Mouse (Mus musculus) stomach, postnatal 0 days (tissue): Measurements from ENCODE around the gene App. TPM values are rescaled to one million over a fixed set of nuclear protein-coding genes. Genes with fewer than 3 reads are reported as not detected.

Experiments
- ATAC-seq: fragments of 200-750 bp; cut with Nextera tagmentation; 2 replicates; pipeline ENCODE4 v1.8.0; 2017; ENCODE audit not compliant: low FRiP score, low TSS enrichment
- DNase-seq: peaks from one replicate; pipeline ENCODE4 v3.0.0-alpha.2; 2016; ENCODE audit warnings: low spot score
- H3K27ac ChIP-seq: fragments of 300-500 bp; sonication (generic); replicated peaks from 2 replicates; pipeline ENCODE4 v1.5.1; 2014; ENCODE audit warnings: mild to moderate bottlenecking, control low read depth
- H3K27me3 ChIP-seq: fragments of 300-500 bp; sonication (generic); 2 replicates; pipeline ENCODE4 v1.6.1; 2014; ENCODE audit warnings: low read length; ENCODE audit not compliant: control insufficient read depth, insufficient read depth
- H3K36me3 ChIP-seq: fragments of 300-500 bp; sonication (generic); 2 replicates; pipeline ENCODE4 v1.6.1; 2014; ENCODE audit warnings: low read length, mixed read lengths; ENCODE audit not compliant: control insufficient read depth, insufficient read depth
- H3K4me1 ChIP-seq: fragments of 300-500 bp; sonication (generic); replicated peaks from 2 replicates; pipeline ENCODE4 v1.6.1; 2014; ENCODE audit warnings: antibody characterized with exemption; ENCODE audit not compliant: control insufficient read depth, insufficient read depth
- H3K4me2 ChIP-seq: fragments of 300-500 bp; sonication (generic); replicated peaks from 2 replicates; pipeline ENCODE4 v1.6.1; 2014; ENCODE audit warnings: low read depth, mild to moderate bottlenecking, control low read depth, moderate library complexity
- H3K4me3 ChIP-seq: fragments of 300-500 bp; sonication (generic); 2 replicates; pipeline ENCODE4 v1.5.1; 2014; ENCODE audit warnings: low read depth, low read length, control low read depth
- H3K9ac ChIP-seq: fragments of 300-500 bp; sonication (generic); 2 replicates; pipeline ENCODE4 v1.6.1; 2014; ENCODE audit warnings: mild to moderate bottlenecking, low read length, control low read depth, mixed read lengths
- H3K9me3 ChIP-seq: fragments of 300-500 bp; sonication (generic); 2 replicates; pipeline ENCODE4 v1.6.1; 2016; ENCODE audit warnings: low read length; ENCODE audit not compliant: control insufficient read depth
- CTCF ChIP-seq: IDR thresholded peaks from 2 replicates; pipeline ENCODE4 v1.5.1; 2016; ENCODE audit warnings: antibody characterized with exemption, low read depth, mild to moderate bottlenecking, moderate library complexity
- EP300 ChIP-seq: optimal IDR thresholded peaks from 2 replicates; pipeline ENCODE3; 2016; ENCODE audit warnings: antibody characterized with exemption
- WGBS: fragments of 180-500 bp; shearing (Covaris S2); extraction: QIAGEN DNeasy Blood & Tissue Kit; methylation state at CpG from one replicate; pipeline ENCODE4 v1.1.7; 2014; 5-methylcytosine and 5-hydroxymethylcytosine counted together
- polyA plus RNA-seq: library from polyadenylated mRNA; unstranded; fragments of >200 nt; fragmentation: Nextera tagmentation; extraction: Ambion mirVana; gene quantifications from 2 replicates; pipeline ENCODE4 v1.2.1, GENCODE M21; 2015

Gene App
- polyA plus RNA-seq, 1 experiment from 2014 or later, result 156 TPM

- ATAC-seq, result peak; percentile 28
- Histone ChIP-seq H3K9me3 (no peaks in the 10 kb centered on the region), H3K9ac (no peak overlapping the region), H3K4me2 (no peak overlapping the region), H3K36me3 (no peaks in the 10 kb centered on the region), H3K27ac (peak overlapping the region; percentile 54), H3K4me3 (no peak overlapping the region), H3K4me1 (peaks cover 9% of the 10 kb centered on the region), H3K27me3 (no peaks in the 10 kb centered on the region)
- WGBS, result 13% methylated on average over 5 of the region's 5 CpGs
- TF ChIP-seq CTCF, result no peak
- TF ChIP-seq EP300, result no peak
- DNase-seq, result no peak
Measured at GRCm38 (mm10) chr16:85128347-85128664, 45.3 kb downstream of the App start.

- TF ChIP-seq CTCF, result no peak
- TF ChIP-seq EP300, result no peak
- 60% methylated on average over 11 of the region's 11 CpGs for WGBS
- ATAC-seq, result no peak
- H3K4me3 ChIP-seq, result no peak overlapping the region
- peaks cover 9% of the 10 kb centered on the region for H3K4me1 ChIP-seq
- H3K4me2 ChIP-seq, result no peak overlapping the region
- peak overlapping the region; percentile 54 for H3K27ac ChIP-seq
- H3K9ac ChIP-seq, result no peak overlapping the region
- DNase-seq, result peak; percentile 27
- no peaks in the 10 kb centered on the region for H3K36me3 ChIP-seq
- H3K9me3 ChIP-seq, result no peaks in the 10 kb centered on the region
- H3K27me3 ChIP-seq, result no peaks in the 10 kb centered on the region
Measured at GRCm38 (mm10) chr16:85127661-85128346, 45.8 kb downstream of the App start.

GRCm38 (mm10) chr16:85124649-85125048, 48.9 kb downstream of the App start:
- Histone ChIP-seq H3K27me3 (no peaks in the 10 kb centered on the region), H3K27ac (no peak overlapping the region), H3K4me1 (peaks cover 6% of the 10 kb centered on the region; the same call in 1 of the 2 replicates), H3K36me3 (no peaks in the 10 kb centered on the region; the same call in 1 of the 2 replicates), H3K4me3 (no peak overlapping the region), H3K9me3 (no peaks in the 10 kb centered on the region), H3K9ac (no peak overlapping the region), H3K4me2 (no peak overlapping the region)
- TF ChIP-seq CTCF (no peak), EP300 (no peak)
- DNase-seq (no peak), ATAC-seq (no peak)
- 86% methylated on average over 4 of the region's 4 CpGs for WGBS

GRCm38 (mm10) chr16:85121983-85122382, 51.6 kb downstream of the App start:
- Histone ChIP-seq H3K36me3 (no peaks in the 10 kb centered on the region; the same call in none of the 2 replicates), H3K27ac (no peak overlapping the region), H3K9me3 (no peaks in the 10 kb centered on the region), H3K4me1 (no peaks in the 10 kb centered on the region), H3K9ac (no peak overlapping the region), H3K4me2 (no peak overlapping the region), H3K4me3 (no peak overlapping the region), H3K27me3 (no peaks in the 10 kb centered on the region)
- ATAC-seq (no peak), DNase-seq (no peak)
- TF ChIP-seq EP300, result no peak
- TF ChIP-seq CTCF, result no peak
- 71% methylated on average over 5 of the region's 5 CpGs for WGBS

- WGBS, result 96% methylated on average over 6 of the region's 6 CpGs
- TF ChIP-seq CTCF (no peak), EP300 (no peak)
Measured at GRCm38 (mm10) chr16:85118916-85119315, 54.6 kb downstream of the App start.

GRCm38 (mm10) chr16:85117541-85117940, 56.0 kb downstream of the App start:
- Histone ChIP-seq H3K27ac (no peak overlapping the region), H3K4me3 (no peak overlapping the region), H3K36me3 (no peaks in the 10 kb centered on the region; the same call in none of the 2 replicates), H3K9me3 (no peaks in the 10 kb centered on the region), H3K4me2 (no peak overlapping the region), H3K9ac (no peak overlapping the region), H3K27me3 (no peaks in the 10 kb centered on the region), H3K4me1 (no peaks in the 10 kb centered on the region)
- TF ChIP-seq CTCF (no peak), EP300 (no peak)
- WGBS, result 65% methylated on average over 1 of the region's 1 CpGs
- ATAC-seq (no peak), DNase-seq (no peak)

More at GRCm38 (mm10) chr16:85118916-85119315, 54.6 kb downstream of the App start:
- no peak for ATAC-seq
- Histone ChIP-seq H3K27me3 (no peaks in the 10 kb centered on the region), H3K9me3 (no peaks in the 10 kb centered on the region), H3K4me1 (no peaks in the 10 kb centered on the region), H3K4me3 (no peak overlapping the region), H3K27ac (no peak overlapping the region), H3K4me2 (no peak overlapping the region), H3K9ac (no peak overlapping the region), H3K36me3 (no peaks in the 10 kb centered on the region; the same call in none of the 2 replicates)
- DNase-seq, result no peak
